14 mouse cellular contexts compared by ENCODE assay signal in the genomic region with DNA sequence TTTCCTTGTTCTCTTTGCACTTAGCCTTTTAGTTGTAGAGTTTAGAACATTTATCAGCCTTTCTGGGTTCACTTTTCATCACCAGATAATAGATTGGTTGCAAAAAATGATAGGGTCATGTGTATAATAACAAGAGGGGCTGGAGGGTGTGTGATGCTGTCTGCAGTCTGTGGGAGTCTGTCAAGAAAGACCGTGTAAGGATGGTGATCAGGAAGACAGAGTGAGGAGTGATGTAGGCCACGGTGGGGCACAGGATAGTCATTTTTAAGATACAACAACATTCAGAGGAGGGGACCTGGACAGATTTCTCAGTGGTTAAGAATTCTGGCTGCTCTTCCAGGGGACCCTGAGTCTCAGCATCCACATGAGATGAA. TPM values are rescaled to one million over a fixed set of nuclear protein-coding genes. Genes with fewer than 3 reads are reported as not detected.
DNase-seq lines count a peak whose midpoint lies in the region; ATAC-seq and TF ChIP-seq lines count a peak whose summit lies in the region.
"Had no signal": no experiment of that assay in that cellular context is flagged by ENCODE, and none has a peak within 500 bp of the region (broad histone marks: within the 10 kb centered on the region; RNA-seq: fewer than 3 reads in every experiment).

No protein-coding gene starts in this region.

- DNase-seq in heart, postnatal 36 days, result no peak
- no peak for DNase-seq in lung, adult 2 months
- no peak for DNase-seq in intestine, embryonic 14.5 days (ENCODE audit: low spot score)
- no peak for DNase-seq in ovary, postnatal 10 days (ENCODE audit: low spot score)
- no peak for DNase-seq in retina, embryonic 14.5 days (ENCODE audit: low spot score)
- DNase-seq in kidney, postnatal 25 days, result no peak
- DNase-seq: embryo, embryonic 11 days had no signal

- intact Hi-C loops in heart, postnatal 36 days (cut with DNase I), result loop anchor here (5.0 kb wide), 1 partner anchor 40 kb away; no protein-coding TSS in a partner anchor

- no peak overlapping the region for H3K9ac ChIP-seq in heart, embryonic 13.5 days
- H3K9ac ChIP-seq in lung, embryonic 16.5 days (ENCODE audit: low read length), result no peak overlapping the region
- H3K9ac ChIP-seq in intestine, embryonic 14.5 days (ENCODE audit: low read length), result no peak overlapping the region
- H3K9ac ChIP-seq: liver, embryonic 12.5 days; midbrain, embryonic 12.5 days had no signal

- 45% methylated on average over 2 of the region's 2 CpGs for WGBS in heart, embryonic 13.5 days
- WGBS in lung, embryonic 16.5 days, result 42% methylated on average over 2 of the region's 2 CpGs
- 38% methylated on average over 2 of the region's 2 CpGs for WGBS in lung, adult 2 months
- 43% methylated on average over 2 of the region's 2 CpGs for WGBS in intestine, embryonic 14.5 days

- TF ChIP-seq POLR2A in lung, adult 2 months (IDR thresholded peaks at IDR 0.05; ENCODE audit: borderline replicate concordance, extremely low read depth, low read depth, low read length), result no peak

- peak overlapping the region; percentile 18; the same call in 1 of the 2 replicates for H3K4me2 ChIP-seq in heart, embryonic 13.5 days
- no peak overlapping the region for H3K4me2 ChIP-seq in lung, embryonic 16.5 days (ENCODE audit: low read depth, low read length)
- H3K4me2 ChIP-seq in intestine, embryonic 14.5 days (ENCODE audit: low read length), result no peak overlapping the region
- H3K4me2 ChIP-seq: liver, embryonic 12.5 days; midbrain, embryonic 12.5 days had no signal

- no peak overlapping the region for H3K4me3 ChIP-seq in heart, embryonic 13.5 days
- H3K4me3 ChIP-seq in lung, embryonic 16.5 days (ENCODE audit: low read length), result no peak overlapping the region
- H3K4me3 ChIP-seq in lung, adult 2 months (replicated peaks; ENCODE audit: extremely low read depth, low read depth, low read length), result no peak overlapping the region
- no peak overlapping the region for H3K4me3 ChIP-seq in intestine, embryonic 14.5 days (ENCODE audit: low read depth, low read length)
- H3K4me3 ChIP-seq: liver, embryonic 12.5 days; midbrain, embryonic 12.5 days had no signal

- H3K9me3 ChIP-seq in heart, embryonic 13.5 days, result no peaks in the 10 kb centered on the region
- H3K9me3 ChIP-seq in lung, embryonic 16.5 days (ENCODE audit: control insufficient read depth, low read length), result no peaks in the 10 kb centered on the region
- H3K9me3 ChIP-seq in intestine, embryonic 14.5 days (ENCODE audit: control insufficient read depth, low read length), result no peaks in the 10 kb centered on the region
- H3K9me3 ChIP-seq: liver, embryonic 12.5 days; midbrain, embryonic 12.5 days had no signal

- no peaks in the 10 kb centered on the region for H3K36me3 ChIP-seq in heart, embryonic 13.5 days
- no peaks in the 10 kb centered on the region for H3K36me3 ChIP-seq in lung, embryonic 16.5 days (ENCODE audit: control insufficient read depth, insufficient read depth, low read length)
- no peaks in the 10 kb centered on the region for H3K36me3 ChIP-seq in intestine, embryonic 14.5 days (ENCODE audit: control insufficient read depth, insufficient read depth, low read length)
- H3K36me3 ChIP-seq: liver, embryonic 12.5 days; midbrain, embryonic 12.5 days had no signal

- no peak for ATAC-seq in heart, embryonic 13.5 days (ENCODE audit: extremely low read depth, insufficient number of reproducible peaks, low FRiP score, low TSS enrichment)
- ATAC-seq in lung, embryonic 16.5 days (ENCODE audit: low read depth), result no peak
- ATAC-seq in intestine, embryonic 14.5 days (replicated peaks; ENCODE audit: low FRiP score, low TSS enrichment, low read depth), result no peak
- ATAC-seq: forebrain, embryonic 16.5 days; liver, embryonic 12.5 days had no signal

- no peak for TF ChIP-seq CTCF in lung, adult 2 months (IDR thresholded peaks at IDR 0.05; ENCODE audit: insufficient read depth, low read length)

- H3K4me1 ChIP-seq in heart, embryonic 13.5 days, result peaks cover 54% of the 10 kb centered on the region
- H3K4me1 ChIP-seq in lung, embryonic 16.5 days (replicated peaks; ENCODE audit: control insufficient read depth, insufficient read depth, low read length), result peaks cover 31% of the 10 kb centered on the region
- H3K4me1 ChIP-seq in lung, adult 2 months (ENCODE audit: control insufficient read depth, insufficient read depth, low read length), result peaks cover 33% of the 10 kb centered on the region
- peaks cover 45% of the 10 kb centered on the region for H3K4me1 ChIP-seq in intestine, embryonic 14.5 days (replicated peaks; ENCODE audit: control insufficient read depth, insufficient read depth, low read length)

- peak overlapping the region; percentile 88 for H3K27ac ChIP-seq in heart, embryonic 13.5 days (replicated peaks)
- peak overlapping the region; percentile 86 for H3K27ac ChIP-seq in lung, embryonic 16.5 days (ENCODE audit: low read length)
- peak overlapping the region; percentile 96 for H3K27ac ChIP-seq in intestine, embryonic 14.5 days (ENCODE audit: low read depth)
- H3K27ac ChIP-seq: liver, embryonic 12.5 days; midbrain, embryonic 12.5 days had no signal

- H3K27me3 ChIP-seq in heart, embryonic 13.5 days (replicated peaks), result no peaks in the 10 kb centered on the region
- no peaks in the 10 kb centered on the region for H3K27me3 ChIP-seq in lung, embryonic 16.5 days (ENCODE audit: control insufficient read depth, insufficient read depth, low read depth, low read length)
- no peaks in the 10 kb centered on the region for H3K27me3 ChIP-seq in intestine, embryonic 14.5 days (replicated peaks; ENCODE audit: control insufficient read depth, insufficient read depth, low read length)
- H3K27me3 ChIP-seq: liver, embryonic 12.5 days; midbrain, embryonic 12.5 days had no signal

RNA-seq across cellular contexts. Expression of a gene that starts 15.6 kb away (rescaled TPM):
- not detected in 2 replicates for polyA plus RNA-seq in heart, embryonic 13.5 days (2015; fragmentation: Nextera tagmentation; extraction: Ambion mirVana)
- not detected for total RNA-seq in heart, postnatal 36 days (2021)
- polyA plus RNA-seq in lung, embryonic 16.5 days (2015; fragmentation: Nextera tagmentation; extraction: Ambion mirVana), result 25.3 and 50.5 TPM in 2 replicates
- 138,577 and 142,361 TPM in 2 replicates for polyA plus RNA-seq in lung, adult 2 months (2012; rRNA removed)
- polyA plus RNA-seq in intestine, embryonic 14.5 days (2014; fragmentation: Nextera tagmentation; extraction: Ambion mirVana), result not detected in 2 replicates
- total RNA-seq: granulocyte monocyte progenitor cell, adult 5-6 weeks; layer of hippocampus, postnatal 14 days had no signal
- polyA plus RNA-seq: forebrain, embryonic 16.5 days; liver, embryonic 12.5 days; midbrain, embryonic 12.5 days had no signal

Comparison
In these comparisons a context has a peak if more than half of its experiments do, and no peak if none do; other contexts are left out.
1. RNA of a gene that starts 15.6 kb away (polyA plus RNA-seq): 138,577 to 142,361 TPM in lung, adult 2 months; 25.3 to 50.5 TPM in lung, embryonic 16.5 days, not detected in heart, embryonic 13.5 days and not detected in intestine, embryonic 14.5 days; every median in the first group is over 1,000 times any median in the second.
2. Peak in every context shown above with its lines, with median percentiles within 50 percentile points of each other: H3K27ac ChIP-seq.